Mouse (Mus musculus) spleen, adult 18-20 months (tissue): Measurements from ENCODE around the gene Slc12a9.

Experiments used
- DNase-seq, 2 experiments: peaks; one replicate each; pipeline ENCODE4 v3.0.0; 2022; ENCODE audit warnings: mixed read lengths in 2 of 2

Gene Slc12a9

GRCm38 (mm10) chr5:137307071-137307912 is 26.1 kb downstream of the Slc12a9 start, which contains the start of gene Srrt:
Gene Srrt (minus strand): TSS chr5:137307674.
- peak; percentile 80 for DNase-seq

- no peak for DNase-seq
Measured at GRCm38 (mm10) chr5:137306439-137307005, 26.9 kb downstream of the Slc12a9 start.

GRCm38 (mm10) chr5:137305822-137306221 is 27.6 kb downstream of the Slc12a9 start:
- no peak for DNase-seq

GRCm38 (mm10) chr5:137304816-137305215 is 28.6 kb downstream of the Slc12a9 start:
- no peak for DNase-seq

GRCm38 (mm10) chr5:137304165-137304564 is 29.2 kb downstream of the Slc12a9 start:
- no peak for DNase-seq

GRCm38 (mm10) chr5:137303609-137304008 is 29.8 kb downstream of the Slc12a9 start:
- DNase-seq, result no peak

- no peak for DNase-seq
Measured at GRCm38 (mm10) chr5:137301253-137301652, 32.1 kb downstream of the Slc12a9 start.

- DNase-seq, result no peak
Measured at GRCm38 (mm10) chr5:137299240-137299639, 34.2 kb downstream of the Slc12a9 start.

GRCm38 (mm10) chr5:137297126-137297525 is 36.3 kb downstream of the Slc12a9 start:
- DNase-seq, result no peak

GRCm38 (mm10) chr5:137295712-137296111 is 37.7 kb downstream of the Slc12a9 start:
- DNase-seq, result no peak

GRCm38 (mm10) chr5:137295296-137295695 is 38.1 kb downstream of the Slc12a9 start:
- no peak for DNase-seq

- DNase-seq, result no peak
Measured at GRCm38 (mm10) chr5:137294744-137295093, 38.7 kb downstream of the Slc12a9 start.

- DNase-seq, result peak; percentile 89 to 91
Measured at GRCm38 (mm10) chr5:137293839-137294743, 39.3 kb downstream of the Slc12a9 start, which contains the start of gene Ufsp1. Gene Ufsp1 (plus strand): TSS chr5:137294629.

GRCm38 (mm10) chr5:137293282-137293681 is 40.1 kb downstream of the Slc12a9 start:
- DNase-seq, result peak; percentile 70 to 78

- no peak for DNase-seq
Measured at GRCm38 (mm10) chr5:137291381-137291926, 41.9 kb downstream of the Slc12a9 start.

GRCm38 (mm10) chr5:137290677-137291076 is 42.7 kb downstream of the Slc12a9 start:
- peak; percentile 54 to 72 for DNase-seq

GRCm38 (mm10) chr5:137289591-137290365 is 43.6 kb downstream of the Slc12a9 start:
- DNase-seq, result no peak

GRCm38 (mm10) chr5:137288999-137289470 is 44.4 kb downstream of the Slc12a9 start:
- peak in 1 of 2 experiments; percentile 43 for DNase-seq

GRCm38 (mm10) chr5:137287953-137288743 is 45.2 kb downstream of the Slc12a9 start:
- DNase-seq, result no peak

GRCm38 (mm10) chr5:137287032-137287952 is 46.1 kb downstream of the Slc12a9 start, which contains the start of gene Ache:
Gene Ache (plus strand): TSS chr5:137287519.
- no peak for DNase-seq
